Mouse (Mus musculus): ENCODE measurements around the gene Top1. TPM values are rescaled to one million over a fixed set of nuclear protein-coding genes. Genes with fewer than 3 reads are reported as not detected.

The Top1 gene
- polyA plus RNA-seq, 1 experiment from 2014 or later = 72.5 TPM

GRCm38 (mm10) chr2:160764386-160764785 lies 118.7 kb downstream of the Top1 start:
- Histone ChIP-seq H3K36me3 (ENCODE audit: control insufficient read depth, insufficient read depth, low read length) (peaks cover 34% of the 10 kb centered on the region), H3K9ac (ENCODE audit: low read length) (no peak overlapping the region), H3K9me3 (ENCODE audit: control insufficient read depth, low read length) (no peaks in the 10 kb centered on the region), H3K4me2 (ENCODE audit: low read depth, low read length) (no peak overlapping the region), H3K27me3 (ENCODE audit: control insufficient read depth, insufficient read depth, low read depth, low read length) (no peaks in the 10 kb centered on the region), H3K27ac (ENCODE audit: low read length) (no peak overlapping the region), H3K4me1 (replicated peaks; ENCODE audit: control insufficient read depth, insufficient read depth, low read length) (no peaks in the 10 kb centered on the region; the same call in 1 of the 2 replicates), H3K4me3 (ENCODE audit: low read length) (no peak overlapping the region)
- 81% methylated on average over 2 of the region's 2 CpGs for whole genome bisulfite sequencing
- no peak for ATAC-seq (ENCODE audit: low read depth)

- Histone ChIP-seq H3K4me2 (ENCODE audit: low read depth, low read length) (no peak overlapping the region), H3K27me3 (ENCODE audit: control insufficient read depth, insufficient read depth, low read depth, low read length) (no peaks in the 10 kb centered on the region), H3K36me3 (ENCODE audit: control insufficient read depth, insufficient read depth, low read length) (peaks cover 29% of the 10 kb centered on the region), H3K4me1 (replicated peaks; ENCODE audit: control insufficient read depth, insufficient read depth, low read length) (no peaks in the 10 kb centered on the region; the same call in 1 of the 2 replicates), H3K9me3 (ENCODE audit: control insufficient read depth, low read length) (no peaks in the 10 kb centered on the region), H3K9ac (ENCODE audit: low read length) (no peak overlapping the region), H3K4me3 (ENCODE audit: low read length) (no peak overlapping the region), H3K27ac (ENCODE audit: low read length) (no peak overlapping the region)
- WGBS = 65% methylated on average over 3 of the region's 3 CpGs
- no peak for ATAC-seq (ENCODE audit: low read depth)
Observed at GRCm38 (mm10) chr2:160765096-160765495, 119.4 kb downstream of the Top1 start.

GRCm38 (mm10) chr2:160766371-160766771 lies 120.7 kb downstream of the Top1 start:
- H3K4me1 ChIP-seq (replicated peaks; ENCODE audit: control insufficient read depth, insufficient read depth, low read length) = no peaks in the 10 kb centered on the region; the same call in 1 of the 2 replicates
- ATAC-seq (ENCODE audit: low read depth) = peak; percentile 45
- H3K4me3 ChIP-seq (ENCODE audit: low read length) = no peak overlapping the region
- H3K9ac ChIP-seq (ENCODE audit: low read length) = no peak overlapping the region
- peaks cover 18% of the 10 kb centered on the region for H3K36me3 ChIP-seq (ENCODE audit: control insufficient read depth, insufficient read depth, low read length)
- no peaks in the 10 kb centered on the region for H3K9me3 ChIP-seq (ENCODE audit: control insufficient read depth, low read length)
- H3K27me3 ChIP-seq (ENCODE audit: control insufficient read depth, insufficient read depth, low read depth, low read length) = no peaks in the 10 kb centered on the region
- 63% methylated on average over 5 of the region's 5 CpGs for WGBS
- no peak overlapping the region for H3K4me2 ChIP-seq (ENCODE audit: low read depth, low read length)
- no peak overlapping the region for H3K27ac ChIP-seq (ENCODE audit: low read length)

- H3K4me2 ChIP-seq (ENCODE audit: low read depth, low read length) = no peak overlapping the region
- H3K4me1 ChIP-seq (replicated peaks; ENCODE audit: control insufficient read depth, insufficient read depth, low read length) = no peaks in the 10 kb centered on the region; the same call in 1 of the 2 replicates
- H3K9ac ChIP-seq (ENCODE audit: low read length) = no peak overlapping the region
- H3K9me3 ChIP-seq (ENCODE audit: control insufficient read depth, low read length) = no peaks in the 10 kb centered on the region
- no peak for ATAC-seq (ENCODE audit: low read depth)
- H3K27me3 ChIP-seq (ENCODE audit: control insufficient read depth, insufficient read depth, low read depth, low read length) = no peaks in the 10 kb centered on the region
- H3K4me3 ChIP-seq (ENCODE audit: low read length) = no peak overlapping the region
- H3K27ac ChIP-seq (ENCODE audit: low read length) = no peak overlapping the region
- WGBS = 93% methylated on average over 2 of the region's 2 CpGs
- H3K36me3 ChIP-seq (ENCODE audit: control insufficient read depth, insufficient read depth, low read length) = peaks cover 10% of the 10 kb centered on the region
Observed at GRCm38 (mm10) chr2:160767201-160767600, 121.5 kb downstream of the Top1 start.

- Histone ChIP-seq H3K36me3 (ENCODE audit: control insufficient read depth, insufficient read depth, low read length) (peaks cover 4% of the 10 kb centered on the region; the same call in 1 of the 2 replicates), H3K4me1 (replicated peaks; ENCODE audit: control insufficient read depth, insufficient read depth, low read length) (no peaks in the 10 kb centered on the region; the same call in 1 of the 2 replicates), H3K4me2 (ENCODE audit: low read depth, low read length) (no peak overlapping the region), H3K27ac (ENCODE audit: low read length) (no peak overlapping the region), H3K9ac (ENCODE audit: low read length) (no peak overlapping the region), H3K4me3 (ENCODE audit: low read length) (no peak overlapping the region), H3K27me3 (ENCODE audit: control insufficient read depth, insufficient read depth, low read depth, low read length) (no peaks in the 10 kb centered on the region), H3K9me3 (ENCODE audit: control insufficient read depth, low read length) (no peaks in the 10 kb centered on the region)
- 65% methylated on average over 4 of the region's 4 CpGs for WGBS
- no peak for ATAC-seq (ENCODE audit: low read depth)
Observed at GRCm38 (mm10) chr2:160768097-160768695, 122.5 kb downstream of the Top1 start.

GRCm38 (mm10) chr2:160768997-160769396 lies 123.3 kb downstream of the Top1 start:
- Histone ChIP-seq H3K9me3 (ENCODE audit: control insufficient read depth, low read length) (no peaks in the 10 kb centered on the region), H3K36me3 (ENCODE audit: control insufficient read depth, insufficient read depth, low read length) (peaks cover 4% of the 10 kb centered on the region; the same call in 1 of the 2 replicates), H3K27ac (ENCODE audit: low read length) (no peak overlapping the region), H3K9ac (ENCODE audit: low read length) (no peak overlapping the region), H3K27me3 (ENCODE audit: control insufficient read depth, insufficient read depth, low read depth, low read length) (no peaks in the 10 kb centered on the region), H3K4me1 (replicated peaks; ENCODE audit: control insufficient read depth, insufficient read depth, low read length) (no peaks in the 10 kb centered on the region; the same call in 1 of the 2 replicates), H3K4me2 (ENCODE audit: low read depth, low read length) (no peak overlapping the region), H3K4me3 (ENCODE audit: low read length) (no peak overlapping the region)
- 81% methylated on average over 2 of the region's 2 CpGs for WGBS
- ATAC-seq (ENCODE audit: low read depth) = no peak

- H3K4me2 ChIP-seq (ENCODE audit: low read depth, low read length) = no peak overlapping the region
- no peaks in the 10 kb centered on the region for H3K9me3 ChIP-seq (ENCODE audit: control insufficient read depth, low read length)
- H3K27ac ChIP-seq (ENCODE audit: low read length) = no peak overlapping the region
- H3K4me1 ChIP-seq (replicated peaks; ENCODE audit: control insufficient read depth, insufficient read depth, low read length) = no peaks in the 10 kb centered on the region; the same call in 1 of the 2 replicates
- H3K27me3 ChIP-seq (ENCODE audit: control insufficient read depth, insufficient read depth, low read depth, low read length) = no peaks in the 10 kb centered on the region
- ATAC-seq (ENCODE audit: low read depth) = no peak
- H3K36me3 ChIP-seq (ENCODE audit: control insufficient read depth, insufficient read depth, low read length) = no peaks in the 10 kb centered on the region
- no peak overlapping the region for H3K4me3 ChIP-seq (ENCODE audit: low read length)
- no peak overlapping the region for H3K9ac ChIP-seq (ENCODE audit: low read length)
Observed at GRCm38 (mm10) chr2:160770409-160770808, 124.7 kb downstream of the Top1 start.

- H3K4me1 ChIP-seq (replicated peaks; ENCODE audit: control insufficient read depth, insufficient read depth, low read length) = no peaks in the 10 kb centered on the region; the same call in 1 of the 2 replicates
- no peaks in the 10 kb centered on the region for H3K27me3 ChIP-seq (ENCODE audit: control insufficient read depth, insufficient read depth, low read depth, low read length)
- no peak overlapping the region for H3K9ac ChIP-seq (ENCODE audit: low read length)
- no peak overlapping the region for H3K27ac ChIP-seq (ENCODE audit: low read length)
- H3K4me2 ChIP-seq (ENCODE audit: low read depth, low read length) = no peak overlapping the region
- ATAC-seq (ENCODE audit: low read depth) = no peak
- no peaks in the 10 kb centered on the region for H3K9me3 ChIP-seq (ENCODE audit: control insufficient read depth, low read length)
- 92% methylated on average over 1 of the region's 1 CpGs for WGBS
- H3K4me3 ChIP-seq (ENCODE audit: low read length) = no peak overlapping the region
- H3K36me3 ChIP-seq (ENCODE audit: control insufficient read depth, insufficient read depth, low read length) = no peaks in the 10 kb centered on the region
Observed at GRCm38 (mm10) chr2:160770871-160771270, 125.2 kb downstream of the Top1 start.

GRCm38 (mm10) chr2:160771325-160772276 lies 125.9 kb downstream of the Top1 start:
- Histone ChIP-seq H3K4me2 (ENCODE audit: low read depth, low read length) (no peak overlapping the region), H3K4me1 (replicated peaks; ENCODE audit: control insufficient read depth, insufficient read depth, low read length) (no peaks in the 10 kb centered on the region), H3K4me3 (ENCODE audit: low read length) (no peak overlapping the region), H3K27ac (ENCODE audit: low read length) (no peak overlapping the region), H3K9ac (ENCODE audit: low read length) (no peak overlapping the region), H3K9me3 (ENCODE audit: control insufficient read depth, low read length) (no peaks in the 10 kb centered on the region), H3K36me3 (ENCODE audit: control insufficient read depth, insufficient read depth, low read length) (no peaks in the 10 kb centered on the region), H3K27me3 (ENCODE audit: control insufficient read depth, insufficient read depth, low read depth, low read length) (no peaks in the 10 kb centered on the region)
- no peak for ATAC-seq (ENCODE audit: low read depth)
- WGBS = 79% methylated on average over 8 of the region's 8 CpGs
